Mouse (Mus musculus) erythroid progenitor cell, adult 5-6 weeks (primary cell): ENCODE results near the gene Ltk. TPM values are rescaled to one million over a fixed set of nuclear protein-coding genes. Genes with fewer than 3 reads are reported as not detected.

Experiments used
- ATAC-seq: replicated peaks from 2 replicates; pipeline ENCODE4 v1.8.0; 2016; ENCODE audit warnings: moderate number of reproducible peaks, mild to moderate bottlenecking, moderate TSS enrichment, inconsistent platforms; ENCODE audit not compliant: poor library complexity, low FRiP score, severe bottlenecking
- total RNA-seq, 2 experiments: library from RNA; stranded (forward) in 1 of 2; stranded (reverse) in 1 of 2; fragments of 150-400 nt in 1 of 2; fragments of 186-747, 209-891 nt in 1 of 2; gene quantifications; 2 replicates each; pipeline versions ENCODE4 v1.2.3 to v1.2.4; 2015 to 2017; ENCODE audit warnings: low replicate concordance in 2 of 2

Gene Ltk
- total RNA-seq, 2 experiments from 2014 or later = not detected

GRCm38 (mm10) chr2:119762276-119762675 is 2.0 kb upstream of the Ltk start:
- ATAC-seq = no peak

DNA sequence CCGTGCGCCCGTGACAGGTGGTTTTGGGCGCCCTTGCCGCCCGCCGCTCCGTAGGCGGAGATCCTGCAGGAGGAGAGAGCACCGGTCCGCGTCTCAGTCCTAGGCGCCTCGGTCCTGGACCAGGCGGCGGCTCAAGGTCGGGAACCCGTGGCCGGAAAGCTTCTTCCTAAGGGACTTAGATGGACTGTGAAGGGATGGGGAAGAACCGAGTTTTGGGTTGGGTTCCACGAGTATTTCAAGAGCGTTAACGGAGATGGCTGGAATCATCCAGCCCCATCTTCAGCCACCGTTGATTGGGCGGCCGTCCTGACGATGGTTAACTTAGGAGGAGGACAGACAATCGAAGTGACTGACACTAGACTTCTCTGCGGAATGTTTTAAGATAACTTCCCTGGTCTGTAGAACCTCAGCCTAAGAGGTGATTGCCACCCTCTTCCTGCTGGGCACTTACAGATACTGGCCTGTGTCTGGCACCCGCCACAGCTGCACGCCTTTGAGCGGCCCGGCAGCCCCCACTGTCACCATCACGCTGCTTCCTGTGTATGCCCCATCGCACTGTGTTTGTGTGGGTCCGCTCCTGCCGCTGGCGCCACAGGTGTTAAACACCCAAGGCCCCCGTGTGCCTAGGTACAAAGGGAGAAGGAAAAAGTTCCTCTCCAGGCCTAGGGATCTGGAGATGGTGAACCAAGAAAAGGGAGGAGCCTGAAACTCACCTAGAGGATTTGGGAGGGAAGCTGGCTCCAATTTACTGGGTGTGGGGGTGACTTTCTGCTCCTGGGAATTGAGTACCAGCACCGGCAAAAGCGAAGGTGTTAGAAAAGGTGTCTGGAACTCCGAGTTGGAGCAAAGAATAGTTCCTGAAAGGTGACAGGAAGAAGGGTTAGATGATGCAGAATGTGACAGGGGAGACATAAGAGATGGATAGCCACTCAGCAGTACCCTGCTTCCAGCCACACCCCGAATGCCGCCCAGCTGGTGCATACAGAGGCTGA is 1.1 kb downstream of the Ltk start:
- ATAC-seq = no peak

DNA sequence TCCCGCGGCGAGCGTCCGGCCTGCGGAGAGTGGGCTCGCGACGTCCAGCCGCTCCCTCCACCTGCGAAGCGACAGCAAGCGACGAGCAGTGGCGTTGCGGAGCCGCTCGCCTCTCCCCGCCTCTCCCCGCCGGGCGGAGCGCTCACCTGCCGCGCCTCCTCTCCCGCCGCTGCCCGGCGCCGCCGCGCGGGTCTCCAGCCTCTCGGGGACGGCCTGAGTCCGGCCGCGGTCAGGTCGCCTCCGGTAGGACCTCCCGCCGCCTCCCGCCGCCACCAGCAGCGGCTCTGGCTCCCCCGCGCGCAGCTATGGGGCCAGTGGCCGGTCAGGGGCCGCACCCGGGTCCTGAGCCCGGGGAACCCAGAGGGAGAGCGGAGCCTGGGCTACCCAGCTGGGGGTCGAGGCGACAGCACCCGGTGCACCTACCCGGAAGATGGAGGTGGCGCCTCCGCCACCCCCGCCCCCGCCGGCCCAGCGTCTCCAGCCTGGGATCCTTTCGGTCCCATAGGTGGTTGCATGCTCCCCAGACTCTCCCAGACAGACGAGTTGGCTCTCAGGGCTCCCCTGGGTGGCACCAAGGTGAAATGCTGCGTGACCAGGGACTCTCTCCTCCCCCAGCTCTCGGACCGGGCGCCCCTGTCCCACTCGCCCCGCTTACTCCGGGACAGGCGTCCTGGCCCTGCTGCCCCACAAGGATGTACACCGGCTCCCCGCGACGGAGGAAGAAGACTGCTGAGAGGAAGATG is 2.0 kb downstream of the Ltk start:
- ATAC-seq = no peak

- no peak for ATAC-seq
Measured at GRCm38 (mm10) chr2:119757601-119758100, 2.6 kb downstream of the Ltk start.

- no peak for ATAC-seq
Measured at GRCm38 (mm10) chr2:119749260-119749659, 11.0 kb downstream of the Ltk start.

DNA sequence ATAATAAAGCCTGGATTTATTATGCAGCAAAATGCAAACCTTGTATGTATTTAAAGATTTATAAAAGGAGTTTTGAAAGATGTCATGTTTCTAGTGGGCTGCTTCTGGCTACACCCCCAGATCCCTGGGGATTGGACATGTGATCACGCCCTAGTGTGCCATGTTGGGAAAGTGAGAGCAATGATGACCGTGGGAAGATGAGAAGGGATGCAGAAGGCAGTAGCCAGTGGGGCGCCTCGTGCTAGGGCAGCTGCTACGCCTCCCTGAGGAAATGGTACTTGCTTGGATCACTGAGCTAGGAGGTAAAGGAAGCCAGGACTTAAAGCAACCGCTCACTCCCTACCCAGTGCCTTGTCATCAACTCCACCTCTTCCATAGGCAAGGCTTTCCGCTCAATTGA is 12.7 kb downstream of the Ltk start:
- ATAC-seq = no peak

- ATAC-seq = no peak
Measured at GRCm38 (mm10) chr2:119745281-119745680, 14.9 kb downstream of the Ltk start.

DNA sequence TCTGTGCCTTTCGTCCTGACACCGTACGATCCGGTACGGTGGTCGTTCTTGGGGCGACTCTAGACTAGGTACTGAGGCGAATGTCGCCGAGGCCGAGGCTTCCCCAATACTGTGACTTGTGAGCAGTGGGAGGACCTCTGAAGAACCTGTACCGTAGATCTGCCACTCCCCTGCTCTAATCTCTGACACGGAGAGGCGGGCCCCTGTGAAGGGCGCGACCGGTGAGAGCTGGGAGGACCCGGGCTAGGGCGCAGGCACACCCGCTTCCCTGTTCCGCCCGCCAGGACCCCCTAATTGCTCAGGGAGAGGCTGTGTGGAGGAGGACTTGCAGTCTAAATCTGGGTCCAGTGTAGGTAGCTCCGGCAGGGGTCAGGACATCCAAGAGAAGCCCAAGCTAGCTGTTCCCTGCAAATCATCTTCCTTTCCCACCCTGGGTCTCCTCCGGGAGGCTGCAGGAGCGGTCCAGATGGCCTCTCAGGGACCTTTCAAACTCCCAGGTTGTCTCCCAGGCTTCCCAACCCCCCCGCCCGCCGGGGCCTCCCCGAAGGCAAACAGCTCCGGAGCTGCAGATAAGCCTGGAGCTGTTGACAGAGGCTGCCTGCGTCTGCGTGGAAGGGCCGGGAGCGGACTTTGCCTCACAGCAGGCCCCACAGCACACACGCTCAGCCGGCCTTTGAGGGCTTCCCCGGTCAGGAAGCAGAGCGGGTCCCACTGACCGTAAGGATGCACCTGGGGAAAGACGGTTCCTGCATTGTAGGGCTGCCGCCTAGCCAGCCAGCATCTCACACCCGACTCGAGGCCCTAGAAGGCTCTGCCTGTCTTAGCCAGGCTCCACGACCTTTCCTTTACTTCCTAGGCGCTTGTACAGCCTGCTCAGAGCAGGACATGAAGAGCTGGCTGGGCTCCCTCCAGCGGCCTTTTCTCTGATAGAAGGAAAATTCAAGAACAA is 15.8 kb downstream of the Ltk start:
- ATAC-seq = peak; percentile 13; the same call in 1 of the 2 replicates

DNA sequence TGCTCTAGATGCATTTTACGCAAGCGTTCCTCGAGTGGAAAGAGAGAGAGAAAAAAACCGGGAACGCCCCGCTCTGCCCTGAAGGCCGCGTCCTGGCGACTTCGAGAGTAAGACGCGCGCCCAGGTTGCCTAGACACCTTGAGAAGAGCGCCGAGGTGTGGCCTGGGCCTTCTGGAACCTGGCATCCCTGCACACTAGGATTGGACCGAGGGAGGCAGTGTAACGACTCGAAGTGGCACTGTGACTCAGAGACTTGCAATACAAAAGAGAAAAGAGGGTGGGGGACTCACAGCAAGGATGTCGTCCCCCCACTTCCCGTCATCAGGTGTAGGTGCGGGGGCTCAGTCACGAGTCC is 16.4 kb downstream of the Ltk start:
- no peak for ATAC-seq

- ATAC-seq = no peak
Measured at GRCm38 (mm10) chr2:119743176-119743807, 16.9 kb downstream of the Ltk start.

DNA sequence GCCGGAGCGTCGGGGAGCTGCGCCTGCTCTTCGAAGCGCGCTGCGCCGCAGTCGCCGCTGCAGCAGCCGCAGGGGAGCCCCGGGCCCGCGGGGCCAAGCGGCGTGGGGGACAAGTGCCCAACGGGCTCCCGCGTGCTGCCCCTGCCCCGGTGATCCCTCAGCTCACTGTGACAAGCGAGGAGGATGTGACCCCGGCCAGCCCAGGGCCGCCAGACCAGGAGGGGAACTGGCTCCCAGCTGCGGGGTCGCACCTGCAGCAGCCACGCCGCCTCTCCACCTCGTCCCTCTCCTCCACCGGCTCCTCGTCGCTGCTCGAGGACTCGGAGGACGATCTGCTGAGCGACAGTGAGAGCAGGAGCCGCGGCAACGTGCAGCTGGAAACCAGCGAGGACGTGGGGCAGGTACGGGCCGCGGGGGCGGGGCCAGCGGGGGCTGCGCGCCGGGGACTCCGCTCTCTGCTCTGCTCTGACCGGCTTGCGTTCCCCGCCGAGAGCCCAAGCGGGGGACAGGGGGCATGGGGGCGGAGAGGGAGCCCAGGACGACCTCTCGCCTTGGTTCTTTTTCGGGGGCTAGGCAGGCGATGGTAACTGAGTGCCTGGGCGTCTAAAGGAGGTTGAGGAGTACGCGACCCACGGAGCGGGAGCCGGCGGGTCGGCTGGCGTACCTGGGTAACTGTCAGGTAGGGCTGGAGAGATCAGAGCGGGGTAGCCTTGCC is 17.6 kb downstream of the Ltk start:
- ATAC-seq = no peak

DNA sequence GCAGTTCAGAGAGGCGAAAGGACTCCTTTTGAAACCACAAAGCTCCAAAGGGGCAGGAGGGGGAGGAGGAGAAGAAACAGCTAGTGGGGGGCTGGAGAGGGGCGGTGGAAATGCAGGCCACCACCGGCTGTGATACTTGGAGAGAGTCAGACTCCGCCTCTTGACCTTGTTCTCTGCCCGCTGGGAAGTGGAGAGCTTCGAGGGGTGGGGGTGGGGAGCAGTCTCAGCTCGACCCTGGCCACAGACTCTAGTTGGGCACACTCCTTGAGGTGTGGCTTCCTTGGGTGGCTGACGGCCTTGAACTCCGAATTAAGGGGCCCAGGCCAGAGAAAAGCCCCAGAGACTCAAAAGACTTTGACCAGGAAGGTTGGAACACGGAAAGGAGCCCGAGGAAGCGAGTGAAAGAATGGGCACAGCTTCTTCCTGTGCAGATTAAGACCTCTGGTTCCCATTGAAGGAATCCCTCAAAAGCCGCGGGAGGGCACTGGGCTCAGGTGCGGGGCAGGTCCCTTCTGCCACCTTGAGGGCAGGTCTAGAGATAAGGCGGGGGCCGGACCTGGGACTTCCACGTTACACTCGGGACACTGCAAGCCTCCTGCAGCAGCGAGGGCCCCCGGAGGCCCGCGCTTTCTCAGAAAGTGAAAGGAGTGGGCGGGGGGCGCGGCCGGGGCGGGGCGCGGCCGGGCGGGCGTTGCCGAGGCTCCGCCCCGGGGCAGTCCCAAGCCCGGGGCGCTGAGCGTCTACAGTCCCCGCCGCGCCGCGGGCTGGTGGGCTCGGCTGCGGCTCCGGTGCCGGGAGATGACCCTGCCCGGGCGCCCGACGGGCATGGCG is 18.4 kb downstream of the Ltk start, which contains the start of gene Itpka:
Gene Itpka, plus strand, starts transcription at position 757 of the 831 bp plus-strand sequence.
- ATAC-seq = peak; percentile 41; the same call in 1 of the 2 replicates

- no peak for ATAC-seq
Measured at GRCm38 (mm10) chr2:119740567-119740966, 19.7 kb downstream of the Ltk start.

DNA sequence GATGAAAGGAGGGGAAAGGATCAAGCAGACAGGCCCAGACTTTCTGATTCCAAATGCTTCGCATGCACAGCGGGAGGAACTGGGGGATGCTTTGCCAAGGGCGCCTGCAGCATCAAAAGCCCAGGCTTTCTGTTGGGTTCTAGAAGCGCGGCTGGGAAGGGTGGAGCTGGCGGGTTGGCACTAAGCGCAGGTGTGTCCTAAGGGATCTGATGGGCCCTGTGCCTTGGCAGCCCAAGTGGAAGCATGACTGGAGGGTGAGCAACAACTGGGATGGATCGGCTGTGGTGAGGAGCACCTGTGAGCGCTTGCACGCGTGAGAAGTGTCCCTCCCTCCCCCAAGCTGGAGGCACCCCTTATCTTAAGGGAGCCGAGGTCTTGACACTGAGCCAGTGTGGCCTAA is 23.1 kb downstream of the Ltk start:
- ATAC-seq = no peak

GRCm38 (mm10) chr2:119730735-119731134 is 29.5 kb downstream of the Ltk start:
- no peak for ATAC-seq

GRCm38 (mm10) chr2:119727762-119728416 is 32.3 kb downstream of the Ltk start:
- ATAC-seq = no peak

GRCm38 (mm10) chr2:119721070-119721469 is 39.2 kb downstream of the Ltk start:
- ATAC-seq = no peak
